Mouse (Mus musculus): ENCODE measurements around the gene Ceacam13. TPM values are rescaled to one million over a fixed set of nuclear protein-coding genes. Genes with fewer than 3 reads are reported as not detected.

Ceacam13 gene
- not detected for polyA plus RNA-seq (2015; fragmentation: Illumina TruSeq; extraction: RNeasy Lipid Tissue Mini Kit (QIAGEN cat#74804); ENCODE audit: insufficient read depth, low replicate concordance)

GRCm38 (mm10) chr7:18009589-18009988 is at the start of gene Ceacam13:
TSS of gene Ceacam13 (plus strand) at chr7:18009889.

GRCm38 (mm10) chr7:17971824-17972223 is 37.9 kb upstream of the Ceacam13 start, which contains the start of gene Ceacam11:
TSS of gene Ceacam11 (plus strand) at chr7:17972124.

GRCm38 (mm10) chr7:18065629-18066028 is 55.9 kb downstream of the Ceacam13 start, which contains the start of gene Ceacam12:
TSS of gene Ceacam12 (plus strand) at chr7:18065929.

Other genes with a start within 250 kb of the Ceacam13 start
- gene Ceacam14, start 197.3 kb upstream of the Ceacam13 start, polyA plus RNA-seq (2015; fragmentation: Illumina TruSeq; extraction: RNeasy Lipid Tissue Mini Kit (QIAGEN cat#74804); ENCODE audit: insufficient read depth, low replicate concordance) = not detected
- not detected for gene Gm5155, start 138.1 kb upstream of the Ceacam13 start, polyA plus RNA-seq (2015; fragmentation: Illumina TruSeq; extraction: RNeasy Lipid Tissue Mini Kit (QIAGEN cat#74804); ENCODE audit: insufficient read depth, low replicate concordance)
- not detected for gene Ceacam11, start 37.8 kb upstream of the Ceacam13 start, polyA plus RNA-seq (2015; fragmentation: Illumina TruSeq; extraction: RNeasy Lipid Tissue Mini Kit (QIAGEN cat#74804); ENCODE audit: insufficient read depth, low replicate concordance)
- gene Ceacam12, start 56.0 kb downstream of the Ceacam13 start, polyA plus RNA-seq (2015; fragmentation: Illumina TruSeq; extraction: RNeasy Lipid Tissue Mini Kit (QIAGEN cat#74804); ENCODE audit: insufficient read depth, low replicate concordance) = not detected
- not detected for gene Igfl3, start 166.6 kb downstream of the Ceacam13 start, polyA plus RNA-seq (2015; fragmentation: Illumina TruSeq; extraction: RNeasy Lipid Tissue Mini Kit (QIAGEN cat#74804); ENCODE audit: insufficient read depth, low replicate concordance)
- gene Mill1, start 235.5 kb downstream of the Ceacam13 start, polyA plus RNA-seq (2015; fragmentation: Illumina TruSeq; extraction: RNeasy Lipid Tissue Mini Kit (QIAGEN cat#74804); ENCODE audit: insufficient read depth, low replicate concordance) = not detected

Data from spleen, adult 10 weeks (tissue).